Mouse (Mus musculus): ENCODE results near the gene Supv3l1. TPM values are rescaled to one million over a fixed set of nuclear protein-coding genes. Genes with fewer than 3 reads are reported as not detected.

The Supv3l1 gene
- polyA plus RNA-seq, 2 experiments = 14.4 to 16.4 TPM

DNA sequence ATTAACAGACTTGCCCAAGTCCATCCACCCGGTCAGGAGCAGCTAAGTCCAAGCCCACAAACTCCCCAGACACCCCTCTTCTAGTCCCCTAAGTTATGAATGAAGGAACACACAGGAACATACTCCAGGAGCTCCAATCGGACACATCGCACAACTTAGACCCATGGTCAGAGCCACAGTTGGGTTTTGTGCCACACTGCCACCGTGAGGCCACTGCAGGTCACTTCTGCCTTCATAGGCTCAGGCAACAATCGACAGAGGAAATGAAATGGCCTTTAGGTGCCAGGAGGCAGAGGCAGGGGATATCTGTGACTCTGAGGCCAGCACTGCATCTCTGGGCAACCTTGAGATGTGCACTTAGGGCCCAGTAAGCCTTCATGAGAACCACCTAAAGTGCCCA lies 38.6 kb downstream of the Supv3l1 start:
- Histone ChIP-seq H3K27ac (no peak overlapping the region), H3K27me3 (ENCODE audit: control insufficient read depth, insufficient read depth, low read length) (no peaks in the 10 kb centered on the region; the same call in 1 of the 2 replicates), H3K4me3 (ENCODE audit: insufficient read depth in 1 of 2, low read depth in 2 of 2, low read length in 2 of 2) (no peak overlapping the region), H3K4me1 (replicated peaks; ENCODE audit: control insufficient read depth in 2 of 2, insufficient read depth in 2 of 2, low read length in 1 of 2) (peaks cover 4 to 14% of the 10 kb centered on the region in 2 experiments), H3K9me3 (ENCODE audit: control insufficient read depth, low read length) (no peaks in the 10 kb centered on the region), H3K4me2 (ENCODE audit: low read depth) (no peak overlapping the region), H3K36me3 (replicated peaks; ENCODE audit: control insufficient read depth, insufficient read depth, low read depth) (no peaks in the 10 kb centered on the region), H3K9ac (replicated peaks) (no peak overlapping the region)
- no peak for TF ChIP-seq EP300 (IDR thresholded peaks at IDR 0.05; ENCODE audit: low read depth)
- TF ChIP-seq CTCF (IDR thresholded peaks at IDR 0.05; ENCODE audit: low read depth) = peak; percentile 93
- 7% methylated on average over 5 of the region's 5 CpGs for WGBS (ENCODE audit: insufficient replicate concordance)
- ATAC-seq (ENCODE audit: insufficient read depth) (no peak), DNase-seq (ENCODE audit: low read depth in 3 of 3, low spot score in 3 of 3) (peak in 1 of 3 experiments; percentile 33)

DNA sequence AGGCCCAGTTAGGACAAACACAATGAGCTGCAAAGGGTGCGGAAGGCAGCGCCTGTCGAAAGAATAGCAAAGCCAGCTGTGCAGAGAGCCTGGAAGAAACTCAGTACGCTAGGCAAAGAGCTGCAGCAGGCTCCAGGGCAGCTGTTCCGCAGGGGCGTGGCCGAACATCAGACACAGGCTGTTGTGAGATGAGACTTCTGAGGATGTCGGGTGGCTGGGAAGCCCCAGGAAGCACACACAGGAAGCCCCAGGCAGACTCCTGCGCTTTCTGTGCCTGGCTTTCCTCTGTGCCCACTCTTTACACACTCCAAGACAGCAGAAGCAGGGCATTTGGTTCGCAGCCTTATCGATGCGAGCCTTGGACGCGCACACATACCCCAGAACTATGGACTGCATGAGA lies 44.6 kb downstream of the Supv3l1 start:
- no peak for DNase-seq (ENCODE audit: low read depth in 3 of 3, low spot score in 3 of 3)
- no peak overlapping the region for H3K4me2 ChIP-seq (ENCODE audit: low read depth)
- no peak overlapping the region for H3K9ac ChIP-seq (replicated peaks)
- TF ChIP-seq CTCF (IDR thresholded peaks at IDR 0.05; ENCODE audit: low read depth) (no peak), EP300 (IDR thresholded peaks at IDR 0.05; ENCODE audit: low read depth) (no peak)
- ATAC-seq (ENCODE audit: insufficient read depth) = no peak
- 51% methylated on average over 14 of the region's 14 CpGs for WGBS (ENCODE audit: insufficient replicate concordance)
- no peak overlapping the region for H3K27ac ChIP-seq
- H3K27me3 ChIP-seq (ENCODE audit: control insufficient read depth, insufficient read depth, low read length) = no peaks in the 10 kb centered on the region; the same call in 1 of the 2 replicates
- H3K4me3 ChIP-seq (ENCODE audit: insufficient read depth in 1 of 2, low read depth in 2 of 2, low read length in 2 of 2) = no peak overlapping the region
- H3K36me3 ChIP-seq (replicated peaks; ENCODE audit: control insufficient read depth, insufficient read depth, low read depth) = no peaks in the 10 kb centered on the region
- H3K4me1 ChIP-seq (replicated peaks; ENCODE audit: control insufficient read depth in 2 of 2, insufficient read depth in 2 of 2, low read length in 1 of 2) = no peaks in the 10 kb centered on the region
- H3K9me3 ChIP-seq (ENCODE audit: control insufficient read depth, low read length) = no peaks in the 10 kb centered on the region

GRCm38 (mm10) chr10:62401641-62402111 lies 47.9 kb downstream of the Supv3l1 start:
- Histone ChIP-seq H3K27ac (no peak overlapping the region), H3K36me3 (replicated peaks; ENCODE audit: control insufficient read depth, insufficient read depth, low read depth) (no peaks in the 10 kb centered on the region), H3K9ac (replicated peaks) (no peak overlapping the region), H3K4me3 (ENCODE audit: insufficient read depth in 1 of 2, low read depth in 2 of 2, low read length in 2 of 2) (no peak overlapping the region), H3K27me3 (ENCODE audit: control insufficient read depth, insufficient read depth, low read length) (no peaks in the 10 kb centered on the region; the same call in 1 of the 2 replicates), H3K4me1 (replicated peaks; ENCODE audit: control insufficient read depth in 2 of 2, insufficient read depth in 2 of 2, low read length in 1 of 2) (no peaks in the 10 kb centered on the region), H3K4me2 (ENCODE audit: low read depth) (no peak overlapping the region), H3K9me3 (ENCODE audit: control insufficient read depth, low read length) (no peaks in the 10 kb centered on the region)
- no peak for TF ChIP-seq CTCF (IDR thresholded peaks at IDR 0.05; ENCODE audit: low read depth)
- TF ChIP-seq EP300 (IDR thresholded peaks at IDR 0.05; ENCODE audit: low read depth) = no peak
- ATAC-seq (ENCODE audit: insufficient read depth) = no peak
- DNase-seq (ENCODE audit: low read depth in 3 of 3, low spot score in 3 of 3) = no peak
- WGBS (ENCODE audit: insufficient replicate concordance) = 81% methylated on average over 19 of the region's 19 CpGs

DNA sequence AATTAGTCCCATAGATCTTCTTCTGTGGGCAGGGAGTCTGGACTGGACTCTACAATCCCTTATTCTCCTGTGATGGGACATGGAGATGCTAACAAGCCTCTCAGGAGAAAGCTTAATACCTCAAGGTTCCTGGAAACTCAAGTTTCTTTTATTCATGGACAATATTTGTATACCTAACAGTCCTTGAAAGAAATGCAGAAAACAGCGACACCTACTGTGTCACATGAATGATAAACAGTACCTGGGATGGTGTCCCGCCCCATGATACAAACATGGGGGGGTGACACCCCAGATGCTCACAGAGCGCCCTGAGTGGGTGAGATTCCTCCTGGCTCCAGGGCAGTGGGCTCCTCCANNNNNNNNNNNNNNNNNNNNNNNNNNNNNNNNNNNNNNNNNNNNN lies 66.5 kb downstream of the Supv3l1 start:
- Histone ChIP-seq H3K9ac (replicated peaks) (no peak overlapping the region), H3K27me3 (ENCODE audit: control insufficient read depth, insufficient read depth, low read length) (no peaks in the 10 kb centered on the region), H3K9me3 (ENCODE audit: control insufficient read depth, low read length) (no peaks in the 10 kb centered on the region), H3K36me3 (replicated peaks; ENCODE audit: control insufficient read depth, insufficient read depth, low read depth) (no peaks in the 10 kb centered on the region), H3K4me1 (replicated peaks; ENCODE audit: control insufficient read depth in 2 of 2, insufficient read depth in 2 of 2, low read length in 1 of 2) (no peaks in the 10 kb centered on the region), H3K4me3 (ENCODE audit: insufficient read depth in 1 of 2, low read depth in 2 of 2, low read length in 2 of 2) (no peak overlapping the region), H3K27ac (no peak overlapping the region), H3K4me2 (ENCODE audit: low read depth) (no peak overlapping the region)
- TF ChIP-seq CTCF (IDR thresholded peaks at IDR 0.05; ENCODE audit: low read depth) (peak; percentile 20; the same call in 1 of the 2 replicates), EP300 (IDR thresholded peaks at IDR 0.05; ENCODE audit: low read depth) (no peak)
- WGBS (ENCODE audit: insufficient replicate concordance) = 50% methylated on average over 3 of the region's 3 CpGs
- ATAC-seq (ENCODE audit: insufficient read depth) (no peak), DNase-seq (ENCODE audit: low read depth in 3 of 3, low spot score in 3 of 3) (no peak)

DNA sequence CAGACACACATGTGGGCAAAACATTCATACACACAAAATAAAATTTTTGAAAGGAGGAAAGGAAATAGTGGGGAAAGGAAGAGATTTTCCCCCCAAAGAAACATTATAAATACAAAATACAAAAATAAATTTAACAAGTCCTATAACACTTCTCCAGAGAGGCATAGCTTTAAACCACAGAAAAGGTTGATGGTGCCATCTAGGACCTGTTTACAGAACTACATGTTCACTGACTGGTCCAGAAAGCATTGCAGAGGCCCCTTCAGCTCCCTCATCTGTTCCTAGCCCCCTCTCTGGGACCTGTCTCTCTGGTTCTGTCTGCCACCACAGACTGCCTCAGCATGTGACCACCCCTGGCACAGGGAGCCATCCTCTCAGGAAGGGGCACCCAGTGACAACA lies 68.6 kb downstream of the Supv3l1 start:
- ATAC-seq (ENCODE audit: insufficient read depth) (no peak), DNase-seq (ENCODE audit: low read depth in 3 of 3, low spot score in 3 of 3) (no peak)
- no peaks in the 10 kb centered on the region for H3K9me3 ChIP-seq (ENCODE audit: control insufficient read depth, low read length)
- H3K36me3 ChIP-seq (replicated peaks; ENCODE audit: control insufficient read depth, insufficient read depth, low read depth) = no peaks in the 10 kb centered on the region
- H3K4me3 ChIP-seq (ENCODE audit: insufficient read depth in 1 of 2, low read depth in 2 of 2, low read length in 2 of 2) = no peak overlapping the region
- no peaks in the 10 kb centered on the region; a peak in 1 of 4 replicates for H3K4me1 ChIP-seq (replicated peaks; ENCODE audit: control insufficient read depth in 2 of 2, insufficient read depth in 2 of 2, low read length in 1 of 2)
- no peak for TF ChIP-seq EP300 (IDR thresholded peaks at IDR 0.05; ENCODE audit: low read depth)
- TF ChIP-seq CTCF (IDR thresholded peaks at IDR 0.05; ENCODE audit: low read depth) = peak; percentile 33
- H3K4me2 ChIP-seq (ENCODE audit: low read depth) = no peak overlapping the region
- no peak overlapping the region for H3K9ac ChIP-seq (replicated peaks)
- no peak overlapping the region for H3K27ac ChIP-seq
- H3K27me3 ChIP-seq (ENCODE audit: control insufficient read depth, insufficient read depth, low read length) = no peaks in the 10 kb centered on the region

Data from liver, embryonic 14.5 days (tissue).